Mouse (Mus musculus): ENCODE measurements around the gene Hist1h2ab. TPM values are rescaled to one million over a fixed set of nuclear protein-coding genes. Genes with fewer than 3 reads are reported as not detected.
"Not testable (repeated sequence)": the region's sequence is repeated elsewhere in the genome, so short reads cannot be mapped to it uniquely, and the experiment has no call there.

The Hist1h2ab gene
- polyA plus RNA-seq, 1 experiment from 2014 or later, result 18.1 TPM

DNA sequence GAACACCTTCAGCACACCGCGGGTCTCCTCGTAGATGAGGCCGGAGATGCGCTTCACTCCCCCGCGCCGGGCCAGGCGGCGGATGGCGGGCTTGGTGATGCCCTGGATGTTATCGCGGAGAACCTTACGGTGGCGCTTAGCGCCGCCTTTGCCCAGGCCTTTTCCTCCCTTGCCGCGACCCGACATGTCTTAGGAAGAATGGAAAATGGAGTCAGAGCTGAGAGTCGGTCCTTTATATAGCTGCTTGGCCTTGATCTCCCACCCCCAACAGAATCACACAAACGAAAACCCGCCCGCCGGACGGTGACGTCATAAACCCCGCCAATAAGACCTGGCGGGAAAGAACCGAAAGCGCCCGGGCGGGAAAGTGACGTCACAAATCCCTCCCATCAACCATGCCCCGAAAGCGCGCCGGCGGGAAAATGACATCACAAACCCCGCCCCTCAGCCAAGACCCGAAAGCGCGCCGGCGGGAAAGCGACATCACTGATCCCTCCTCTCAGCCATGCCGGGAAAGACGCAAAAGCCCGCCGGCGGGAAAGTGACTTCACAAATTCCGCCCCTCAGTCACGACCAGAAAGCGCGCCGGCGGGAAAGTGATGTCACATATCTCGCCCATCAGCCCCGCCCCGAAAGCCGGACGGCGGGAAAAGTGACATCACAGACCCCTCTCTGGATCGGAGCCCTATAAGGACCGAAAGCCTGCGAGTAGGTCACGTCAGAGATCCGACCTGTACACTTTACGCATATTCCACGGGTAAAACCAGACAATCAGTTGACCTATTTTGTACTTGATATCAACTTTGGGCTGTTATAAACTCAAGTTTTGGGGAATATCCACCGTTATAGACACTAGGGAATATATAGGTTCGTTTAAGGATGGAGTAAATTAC is 10.3 kb downstream of the Hist1h2ab start, which contains the start of gene Hist1h4a:
Gene Hist1h4a, minus strand, starts transcription at position 259 of the 893 bp plus-strand sequence.
- WGBS (ENCODE audit: insufficient replicate concordance), result under 1% methylated on average over 67 of the region's 72 CpGs
- Histone ChIP-seq H3K9ac (ENCODE audit: low read depth, low read length) (peak within 1 kb of the TSS; percentile 81), H3K36me3 (ENCODE audit: control insufficient read depth, insufficient read depth, low read length) (no peaks in the 10 kb centered on the region), H3K27ac (ENCODE audit: low read depth, low read length) (peak within 1 kb of the TSS; percentile 98), H3K4me2 (peak within 1 kb of the TSS; percentile 95), H3K4me3 (ENCODE audit: low read depth, low read length) (peak within 1 kb of the TSS; percentile 56), H3K27me3 (ENCODE audit: control insufficient read depth, insufficient read depth, low read length) (no peaks in the 10 kb centered on the region), H3K9me3 (replicated peaks; ENCODE audit: control insufficient read depth, low read length) (no peaks in the 10 kb centered on the region), H3K4me1 (ENCODE audit: control insufficient read depth, insufficient read depth, low read length) (peaks cover 19% of the 10 kb centered on the region)
- ATAC-seq (replicated peaks; ENCODE audit: insufficient number of reproducible peaks, low FRiP score, low TSS enrichment), result peak; percentile 74

DNA sequence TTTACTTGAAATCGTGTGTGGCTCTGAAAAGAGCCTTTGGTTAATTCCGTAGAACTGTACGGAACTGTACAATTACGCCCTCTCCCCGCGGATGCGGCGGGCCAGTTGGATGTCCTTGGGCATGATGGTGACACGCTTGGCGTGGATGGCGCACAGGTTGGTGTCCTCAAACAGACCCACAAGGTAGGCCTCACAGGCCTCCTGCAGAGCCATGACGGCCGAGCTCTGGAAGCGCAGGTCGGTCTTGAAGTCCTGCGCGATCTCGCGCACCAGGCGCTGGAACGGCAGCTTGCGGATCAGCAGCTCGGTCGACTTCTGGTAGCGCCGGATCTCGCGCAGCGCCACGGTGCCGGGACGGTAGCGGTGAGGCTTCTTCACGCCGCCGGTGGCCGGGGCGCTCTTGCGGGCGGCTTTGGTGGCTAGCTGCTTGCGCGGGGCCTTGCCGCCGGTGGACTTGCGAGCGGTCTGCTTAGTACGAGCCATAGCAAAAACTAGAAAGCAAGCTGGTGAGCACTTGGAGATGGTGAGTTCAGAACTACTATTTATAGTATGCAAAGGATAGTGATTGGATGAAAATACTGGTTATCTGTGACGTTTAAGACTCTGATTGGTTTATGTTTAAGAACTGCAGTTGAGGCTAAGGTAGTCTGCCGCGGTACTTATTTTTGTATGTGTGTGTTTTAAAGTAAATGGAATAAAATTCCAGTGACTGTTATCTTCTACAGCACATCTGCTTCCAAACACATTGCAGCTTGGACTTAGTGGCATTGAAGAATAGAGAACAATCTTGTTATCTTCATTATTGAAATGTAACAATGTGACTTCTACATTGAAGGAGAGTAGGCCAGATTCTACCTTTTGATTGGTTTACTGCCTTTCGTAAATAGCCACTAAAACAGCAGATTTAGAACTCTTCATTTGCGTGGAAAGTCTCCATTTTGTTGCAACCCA is 11.2 kb downstream of the Hist1h2ab start, which contains the start of gene Hist1h3a:
Gene Hist1h3a, minus strand, starts transcription at position 516 of the 951 bp plus-strand sequence.
- ATAC-seq (replicated peaks; ENCODE audit: insufficient number of reproducible peaks, low FRiP score, low TSS enrichment), result peak; percentile 49; the same call in 1 of the 2 replicates
- Histone ChIP-seq H3K9ac (ENCODE audit: low read depth, low read length) (peak within 1 kb of the TSS; percentile 84), H3K27ac (ENCODE audit: low read depth, low read length) (peak within 1 kb of the TSS; percentile 98), H3K4me1 (ENCODE audit: control insufficient read depth, insufficient read depth, low read length) (peaks cover 19% of the 10 kb centered on the region), H3K4me2 (peak within 1 kb of the TSS; percentile 95), H3K4me3 (ENCODE audit: low read depth, low read length) (peak within 1 kb of the TSS; percentile 56)
- H3K27me3 ChIP-seq (ENCODE audit: control insufficient read depth, insufficient read depth, low read length); H3K9me3 ChIP-seq (replicated peaks; ENCODE audit: control insufficient read depth, low read length); H3K36me3 ChIP-seq (ENCODE audit: control insufficient read depth, insufficient read depth, low read length): not testable (repeated sequence)
- WGBS (ENCODE audit: insufficient replicate concordance), result under 1% methylated on average over 30 of the region's 52 CpGs

DNA sequence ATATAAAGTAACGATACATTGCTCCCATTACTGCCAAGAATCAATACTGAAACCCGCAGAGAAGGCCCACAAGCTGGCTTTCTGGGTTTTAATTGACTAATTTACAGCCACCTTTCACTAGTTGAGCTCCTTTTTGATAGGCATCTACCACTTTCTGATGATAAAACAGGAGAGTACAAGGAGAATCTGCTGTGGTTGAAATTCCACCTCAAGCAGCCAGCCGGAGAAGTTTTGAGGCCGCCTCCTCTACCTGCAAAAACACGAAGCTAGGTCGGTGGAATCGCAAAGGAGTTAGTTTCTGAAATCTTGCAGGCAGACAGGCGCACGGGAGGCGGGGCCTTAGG is 12.3 kb downstream of the Hist1h2ab start:
- no peaks in the 10 kb centered on the region for H3K27me3 ChIP-seq (ENCODE audit: control insufficient read depth, insufficient read depth, low read length)
- no peaks in the 10 kb centered on the region for H3K9me3 ChIP-seq (replicated peaks; ENCODE audit: control insufficient read depth, low read length)
- H3K4me2 ChIP-seq, result peak overlapping the region; percentile 95
- no peaks in the 10 kb centered on the region for H3K36me3 ChIP-seq (ENCODE audit: control insufficient read depth, insufficient read depth, low read length)
- no peak for ATAC-seq (replicated peaks; ENCODE audit: insufficient number of reproducible peaks, low FRiP score, low TSS enrichment)
- H3K4me1 ChIP-seq (ENCODE audit: control insufficient read depth, insufficient read depth, low read length), result peaks cover 16% of the 10 kb centered on the region
- peak overlapping the region; percentile 84 for H3K9ac ChIP-seq (ENCODE audit: low read depth, low read length)
- 2% methylated on average over 10 of the region's 10 CpGs for WGBS (ENCODE audit: insufficient replicate concordance)
- H3K4me3 ChIP-seq (ENCODE audit: low read depth, low read length), result peak overlapping the region; percentile 56
- peak overlapping the region; percentile 98 for H3K27ac ChIP-seq (ENCODE audit: low read depth, low read length)

DNA sequence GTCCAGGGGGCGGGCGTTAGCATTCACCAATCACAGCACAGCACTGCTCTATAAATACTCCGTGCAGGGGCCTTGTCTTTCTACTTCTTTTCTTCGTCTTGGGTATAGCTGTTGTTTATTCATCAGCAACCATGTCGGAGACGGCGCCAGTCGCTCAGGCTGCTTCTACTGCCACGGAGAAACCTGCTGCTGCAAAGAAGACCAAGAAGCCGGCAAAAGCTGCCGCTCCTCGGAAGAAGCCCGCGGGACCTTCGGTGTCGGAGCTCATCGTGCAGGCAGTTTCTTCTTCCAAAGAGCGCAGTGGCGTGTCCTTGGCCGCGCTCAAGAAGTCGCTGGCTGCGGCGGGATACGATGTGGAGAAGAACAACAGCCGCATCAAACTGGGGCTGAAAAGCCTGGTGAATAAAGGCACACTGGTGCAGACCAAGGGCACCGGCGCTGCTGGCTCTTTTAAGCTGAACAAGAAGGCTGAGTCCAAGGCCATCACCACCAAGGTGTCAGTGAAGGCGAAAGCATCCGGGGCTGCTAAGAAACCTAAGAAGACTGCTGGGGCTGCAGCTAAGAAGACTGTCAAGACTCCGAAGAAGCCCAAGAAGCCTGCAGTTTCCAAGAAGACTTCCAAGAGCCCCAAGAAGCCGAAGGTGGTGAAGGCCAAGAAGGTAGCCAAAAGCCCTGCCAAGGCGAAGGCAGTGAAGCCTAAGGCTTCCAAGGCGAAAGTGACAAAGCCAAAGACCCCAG is 12.8 kb downstream of the Hist1h2ab start, which contains the start of gene Hist1h1a:
Gene Hist1h1a, plus strand, starts transcription at position 81 of the 738 bp plus-strand sequence.
- H3K9ac ChIP-seq (ENCODE audit: low read depth, low read length), result peak within 1 kb of the TSS; percentile 84
- no peaks in the 10 kb centered on the region for H3K27me3 ChIP-seq (ENCODE audit: control insufficient read depth, insufficient read depth, low read length)
- WGBS (ENCODE audit: insufficient replicate concordance), result 4% methylated on average over 34 of the region's 34 CpGs
- no peaks in the 10 kb centered on the region for H3K36me3 ChIP-seq (ENCODE audit: control insufficient read depth, insufficient read depth, low read length)
- peak within 1 kb of the TSS; percentile 56 for H3K4me3 ChIP-seq (ENCODE audit: low read depth, low read length)
- H3K9me3 ChIP-seq (replicated peaks; ENCODE audit: control insufficient read depth, low read length), result no peaks in the 10 kb centered on the region
- peaks cover 16% of the 10 kb centered on the region for H3K4me1 ChIP-seq (ENCODE audit: control insufficient read depth, insufficient read depth, low read length)
- ATAC-seq (replicated peaks; ENCODE audit: insufficient number of reproducible peaks, low FRiP score, low TSS enrichment), result peak; percentile 60
- H3K4me2 ChIP-seq, result peak within 1 kb of the TSS; percentile 95
- peak within 1 kb of the TSS; percentile 98 for H3K27ac ChIP-seq (ENCODE audit: low read depth, low read length)

DNA sequence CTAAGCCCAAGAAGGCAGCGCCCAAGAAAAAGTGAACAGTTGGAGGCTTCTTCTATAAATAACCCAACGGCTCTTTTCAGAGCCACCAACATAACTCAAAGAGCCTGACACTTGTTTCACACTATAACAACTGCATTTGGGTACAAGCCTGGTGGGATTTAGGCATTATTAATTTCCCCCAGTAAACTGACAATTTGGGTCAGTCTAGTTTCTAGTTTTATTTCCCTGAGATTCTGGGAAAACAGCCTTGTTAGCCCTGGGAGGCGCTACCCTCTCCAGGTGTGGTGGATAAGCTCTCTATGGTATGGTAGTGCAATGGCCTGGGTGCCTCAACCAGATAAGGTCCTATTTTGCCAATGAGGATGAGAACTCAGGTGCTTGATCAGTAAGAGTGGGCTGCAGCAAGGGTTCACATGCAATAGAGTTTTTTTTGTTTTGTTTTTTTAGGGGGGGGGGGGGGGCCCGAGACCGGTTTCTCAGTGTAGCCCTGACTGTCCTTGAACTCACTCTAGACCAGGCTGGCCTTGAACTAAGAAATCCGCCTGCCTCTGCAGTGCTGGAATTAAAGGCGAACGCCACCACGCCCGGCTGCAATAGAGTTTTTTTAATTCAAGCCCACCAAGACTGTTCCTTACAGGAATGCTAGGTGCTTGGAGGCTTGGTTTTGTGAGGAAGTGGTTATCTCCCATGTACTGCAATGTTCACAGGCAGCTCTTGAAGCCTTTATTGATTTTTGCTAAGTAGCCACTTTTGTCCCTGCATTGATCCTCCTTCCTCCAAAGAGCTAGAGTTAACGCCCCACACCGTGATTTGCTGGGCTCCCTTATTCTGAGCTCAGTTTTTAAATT is 13.6 kb downstream of the Hist1h2ab start:
- WGBS (ENCODE audit: insufficient replicate concordance), result 32% methylated on average over 12 of the region's 12 CpGs
- H3K9me3 ChIP-seq (replicated peaks; ENCODE audit: control insufficient read depth, low read length), result no peaks in the 10 kb centered on the region
- H3K4me1 ChIP-seq (ENCODE audit: control insufficient read depth, insufficient read depth, low read length), result peaks cover 16% of the 10 kb centered on the region
- H3K27ac ChIP-seq (ENCODE audit: low read depth, low read length), result peak overlapping the region; percentile 98
- ATAC-seq (replicated peaks; ENCODE audit: insufficient number of reproducible peaks, low FRiP score, low TSS enrichment), result no peak
- H3K4me2 ChIP-seq, result peak overlapping the region; percentile 95
- H3K4me3 ChIP-seq (ENCODE audit: low read depth, low read length), result peak overlapping the region; percentile 56
- peak overlapping the region; percentile 84 for H3K9ac ChIP-seq (ENCODE audit: low read depth, low read length)
- H3K27me3 ChIP-seq (ENCODE audit: control insufficient read depth, insufficient read depth, low read length), result no peaks in the 10 kb centered on the region
- H3K36me3 ChIP-seq (ENCODE audit: control insufficient read depth, insufficient read depth, low read length), result no peaks in the 10 kb centered on the region

DNA sequence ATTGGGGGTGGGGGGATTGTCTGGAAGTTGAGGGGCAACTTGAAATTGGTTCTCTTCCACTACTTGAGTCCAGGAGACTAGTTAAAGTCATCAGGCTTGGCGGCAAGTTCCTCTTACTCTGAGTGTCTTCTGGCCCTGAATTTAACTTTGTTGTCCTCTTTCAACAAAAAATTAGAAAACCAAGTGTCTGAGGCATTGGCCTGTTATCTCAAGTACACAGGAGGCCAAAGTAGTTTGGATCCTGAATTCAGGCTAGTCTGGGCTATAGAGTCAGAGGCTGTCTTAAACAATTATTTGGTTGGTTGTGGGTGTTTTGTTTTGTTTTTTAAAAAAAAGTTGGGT is 14.2 kb downstream of the Hist1h2ab start:
- H3K4me2 ChIP-seq, result peak overlapping the region; percentile 95
- WGBS (ENCODE audit: insufficient replicate concordance), result 58% methylated on average over 1 of the region's 1 CpGs

DNA sequence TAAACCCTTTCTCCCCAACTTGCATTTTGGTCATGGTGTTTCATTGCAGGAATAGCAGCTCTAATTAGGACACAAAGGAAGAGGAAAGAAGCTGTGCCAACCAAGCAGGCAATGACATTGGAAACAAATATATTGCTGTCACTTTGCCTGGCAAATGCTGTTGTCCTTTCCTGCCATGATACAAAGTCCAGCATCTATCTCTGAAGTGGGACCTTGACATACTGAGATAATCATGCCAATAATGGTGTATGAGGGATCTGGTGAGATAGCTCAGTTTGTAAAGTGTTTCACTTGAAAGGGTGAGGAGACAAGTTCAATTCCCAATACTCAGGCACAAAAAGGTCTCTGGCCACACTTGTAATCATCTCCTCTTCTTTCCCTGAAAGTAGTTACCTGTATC is 15.8 kb downstream of the Hist1h2ab start:
- Histone ChIP-seq H3K9me3 (replicated peaks; ENCODE audit: control insufficient read depth, low read length) (no peaks in the 10 kb centered on the region), H3K9ac (ENCODE audit: low read depth, low read length) (no peak overlapping the region), H3K4me2 (no peak overlapping the region), H3K36me3 (ENCODE audit: control insufficient read depth, insufficient read depth, low read length) (no peaks in the 10 kb centered on the region), H3K27ac (ENCODE audit: low read depth, low read length) (no peak overlapping the region), H3K4me1 (ENCODE audit: control insufficient read depth, insufficient read depth, low read length) (peaks cover 8% of the 10 kb centered on the region), H3K4me3 (ENCODE audit: low read depth, low read length) (no peak overlapping the region), H3K27me3 (ENCODE audit: control insufficient read depth, insufficient read depth, low read length) (no peaks in the 10 kb centered on the region)
- no peak for ATAC-seq (replicated peaks; ENCODE audit: insufficient number of reproducible peaks, low FRiP score, low TSS enrichment)

More for the DNA sequence above, 14.2 kb downstream of the Hist1h2ab start:
- ATAC-seq (replicated peaks; ENCODE audit: insufficient number of reproducible peaks, low FRiP score, low TSS enrichment), result no peak
- Histone ChIP-seq H3K4me3 (ENCODE audit: low read depth, low read length) (no peak overlapping the region), H3K4me1 (ENCODE audit: control insufficient read depth, insufficient read depth, low read length) (peaks cover 13% of the 10 kb centered on the region), H3K9me3 (replicated peaks; ENCODE audit: control insufficient read depth, low read length) (no peaks in the 10 kb centered on the region), H3K36me3 (ENCODE audit: control insufficient read depth, insufficient read depth, low read length) (no peaks in the 10 kb centered on the region), H3K27ac (ENCODE audit: low read depth, low read length) (peak overlapping the region; percentile 22; the same call in 1 of the 2 replicates), H3K9ac (ENCODE audit: low read depth, low read length) (no peak overlapping the region), H3K27me3 (ENCODE audit: control insufficient read depth, insufficient read depth, low read length) (no peaks in the 10 kb centered on the region)
